Mouse (Mus musculus): ENCODE measurements at regions not wholly inside any gene's neighbourhood (a gene's known extent, or its start where the extent isn't known, plus 50 kb on each side); places are given as distances from the start of the nearest gene placed in this dataset.
"Not testable (repeated sequence)": the region's sequence is repeated elsewhere in the genome, so short reads cannot be mapped to it uniquely, and the experiment has no call there.

DNA sequence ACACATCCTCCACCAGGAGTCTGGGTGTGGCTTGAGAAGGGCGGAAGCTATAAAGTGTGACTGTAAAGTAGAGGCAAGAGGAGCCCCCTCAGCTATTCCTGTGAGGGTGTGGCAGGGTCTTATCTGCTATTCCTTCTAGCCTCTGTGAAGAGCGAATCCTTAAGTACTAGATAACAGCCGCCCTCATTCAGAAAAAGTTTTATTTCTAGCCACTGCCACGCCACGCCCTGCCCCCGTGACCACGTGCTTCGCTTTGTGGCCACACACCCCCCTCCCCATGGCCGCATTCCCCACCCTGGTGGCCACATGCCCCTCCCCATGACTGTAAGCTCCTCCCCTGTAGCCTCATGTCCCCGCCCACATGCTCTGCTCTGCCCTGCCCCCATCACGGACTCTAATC is 218.9 kb upstream of the A430005L14Rik start:
- no peak for DNase-seq

- no peak for DNase-seq
Measured at GRCm38 (mm10) chr4:153742241-153742640, 214.8 kb upstream of the A430005L14Rik start.

DNA sequence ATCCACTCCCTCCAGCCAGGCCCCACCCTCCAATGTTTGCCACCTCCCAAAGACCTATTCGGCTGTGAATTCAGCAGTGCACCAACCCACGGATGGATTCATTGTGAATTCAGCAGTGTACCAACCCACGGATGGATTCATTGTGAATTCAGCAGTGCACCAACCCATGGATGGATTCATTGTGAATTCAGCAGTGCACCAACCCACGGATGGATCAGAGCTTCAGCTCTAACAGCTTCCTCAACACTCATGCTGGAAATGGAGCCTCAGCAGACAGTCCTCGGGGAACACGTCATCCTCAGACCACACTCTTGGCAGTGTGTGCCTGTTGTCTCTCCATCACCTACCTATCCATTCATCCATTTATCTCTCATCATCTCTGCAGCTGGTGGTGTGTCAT is 204.2 kb upstream of the A430005L14Rik start:
- no peak for DNase-seq

- no peak for DNase-seq
Measured at GRCm38 (mm10) chr4:153758323-153758722, 198.7 kb upstream of the A430005L14Rik start.

- peak; percentile 32 to 49 for DNase-seq
Measured at GRCm38 (mm10) chr4:153758781-153759180, 198.3 kb upstream of the A430005L14Rik start.

GRCm38 (mm10) chr4:153760934-153761333 is 196.1 kb upstream of the A430005L14Rik start:
- DNase-seq = peak in 1 of 2 experiments; percentile 31

DNA sequence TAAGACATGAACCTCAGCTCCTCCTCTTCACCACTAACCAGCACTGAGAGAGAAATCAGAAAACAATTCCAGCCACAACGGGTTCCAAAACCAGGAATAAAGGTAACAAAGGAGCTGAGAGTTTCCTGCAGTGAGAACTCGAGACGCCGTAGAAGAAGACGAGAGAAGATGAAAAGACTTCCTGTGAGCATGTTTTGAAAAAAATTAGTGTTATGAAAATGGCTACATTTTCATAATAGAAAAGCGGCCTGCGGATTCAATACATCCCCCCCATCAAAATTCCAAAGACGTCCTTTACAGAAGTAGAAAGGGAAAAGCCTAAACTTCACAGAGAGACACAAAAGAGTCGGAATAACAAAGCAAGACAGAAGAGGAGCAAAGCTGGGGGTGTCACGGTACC is 193.6 kb upstream of the A430005L14Rik start:
- no peak for DNase-seq

DNA sequence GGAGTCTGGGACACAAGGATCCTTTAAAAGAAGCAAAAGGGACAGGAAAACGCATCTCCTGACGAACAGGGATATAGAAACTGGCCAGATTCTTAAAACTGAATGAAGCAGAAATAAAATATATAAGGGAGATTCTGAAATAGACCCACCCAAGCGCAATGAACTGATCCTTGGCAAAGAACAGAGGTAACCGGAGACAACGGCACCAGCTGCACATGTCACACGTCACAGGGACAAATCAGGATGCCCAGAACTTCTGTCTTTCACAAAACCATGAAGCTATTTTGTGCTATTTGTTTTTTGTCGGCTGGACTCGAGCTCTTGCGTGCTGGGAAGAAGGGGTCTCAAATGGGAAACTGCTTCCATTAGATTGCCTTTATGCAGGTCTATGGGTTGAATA is 189.3 kb upstream of the A430005L14Rik start:
- no peak for DNase-seq

GRCm38 (mm10) chr4:153768350-153768749 is 188.7 kb upstream of the A430005L14Rik start:
- DNase-seq = no peak

- DNase-seq = no peak
Measured at GRCm38 (mm10) chr4:153770675-153771074, 186.4 kb upstream of the A430005L14Rik start.

- DNase-seq = peak in 1 of 2 experiments; percentile 25
Measured at GRCm38 (mm10) chr4:153780501-153780900, 176.5 kb upstream of the A430005L14Rik start.

GRCm38 (mm10) chr4:153781271-153781670 is 175.8 kb upstream of the A430005L14Rik start:
- peak; percentile 86 to 89 for DNase-seq

DNA sequence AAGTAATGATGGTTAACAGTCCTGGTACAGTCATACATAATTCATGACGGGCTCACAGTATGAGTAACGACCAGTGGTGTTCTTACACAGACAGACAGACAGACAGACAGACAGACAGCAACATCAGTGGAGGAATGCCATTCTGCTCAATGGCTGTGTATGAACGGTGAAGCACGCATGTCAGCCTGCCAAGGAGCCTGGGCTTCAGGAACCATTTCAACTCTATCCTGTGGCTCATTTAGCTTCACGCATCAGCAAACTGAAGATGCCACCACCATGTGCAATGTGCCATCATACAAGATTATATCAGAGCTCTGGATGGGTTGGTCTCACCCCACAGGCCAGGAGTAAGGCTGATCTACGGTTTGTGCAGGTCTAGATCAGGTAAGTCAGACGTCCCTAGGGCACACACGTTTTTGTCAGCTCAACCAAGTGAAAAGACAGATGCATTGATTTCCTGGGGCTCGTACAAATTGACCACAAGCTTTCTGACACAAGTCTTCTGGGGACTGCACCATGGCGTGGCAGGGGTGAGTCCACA is 175.0 kb upstream of the A430005L14Rik start:
- DNase-seq = peak; percentile 66 to 71

GRCm38 (mm10) chr4:153784401-153784800 is 172.6 kb upstream of the A430005L14Rik start:
- peak; percentile 65 to 72 for DNase-seq

DNA sequence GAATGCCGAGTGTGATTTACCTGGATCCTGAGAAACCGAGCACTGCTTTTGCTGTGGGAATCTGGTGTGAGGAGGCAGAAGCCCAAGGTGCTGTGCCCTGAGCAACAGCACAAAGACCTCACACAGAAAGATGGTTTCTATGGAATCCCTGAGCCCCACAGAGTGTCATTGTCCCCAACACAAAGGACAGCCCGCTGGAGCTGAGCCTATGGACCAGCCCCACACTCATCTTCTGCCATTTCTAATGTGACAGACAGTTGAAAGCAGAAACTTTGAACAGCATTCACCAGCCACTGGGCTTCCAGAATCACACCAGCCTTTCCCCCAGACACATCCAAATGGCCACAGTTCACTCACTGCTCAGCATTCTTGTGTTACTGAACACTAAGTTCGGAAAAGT is 171.5 kb upstream of the A430005L14Rik start:
- DNase-seq = no peak

GRCm38 (mm10) chr4:153792307-153792706 is 164.7 kb upstream of the A430005L14Rik start:
- no peak for DNase-seq

DNA sequence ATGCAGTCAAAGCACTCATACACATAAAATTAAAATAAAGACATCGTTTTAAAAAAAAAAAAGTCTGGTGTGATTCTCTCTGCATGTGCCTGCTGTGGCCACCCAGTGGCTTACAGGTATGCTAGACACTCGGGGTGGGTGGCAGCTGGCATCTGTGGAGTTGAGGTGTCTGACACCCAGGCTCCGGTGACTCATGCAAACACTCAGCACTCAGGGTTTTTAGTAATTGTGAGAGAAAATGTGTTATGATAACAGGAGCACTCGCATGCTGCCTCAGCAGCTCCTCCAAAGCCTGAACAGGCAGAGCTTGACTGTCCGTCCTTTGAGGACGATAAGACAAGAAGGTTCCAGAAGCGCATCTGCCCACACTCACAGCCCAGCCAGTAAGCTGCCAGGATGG is 159.0 kb upstream of the A430005L14Rik start:
- DNase-seq = no peak

GRCm38 (mm10) chr4:153805727-153806126 is 151.3 kb upstream of the A430005L14Rik start:
- DNase-seq = no peak

DNA sequence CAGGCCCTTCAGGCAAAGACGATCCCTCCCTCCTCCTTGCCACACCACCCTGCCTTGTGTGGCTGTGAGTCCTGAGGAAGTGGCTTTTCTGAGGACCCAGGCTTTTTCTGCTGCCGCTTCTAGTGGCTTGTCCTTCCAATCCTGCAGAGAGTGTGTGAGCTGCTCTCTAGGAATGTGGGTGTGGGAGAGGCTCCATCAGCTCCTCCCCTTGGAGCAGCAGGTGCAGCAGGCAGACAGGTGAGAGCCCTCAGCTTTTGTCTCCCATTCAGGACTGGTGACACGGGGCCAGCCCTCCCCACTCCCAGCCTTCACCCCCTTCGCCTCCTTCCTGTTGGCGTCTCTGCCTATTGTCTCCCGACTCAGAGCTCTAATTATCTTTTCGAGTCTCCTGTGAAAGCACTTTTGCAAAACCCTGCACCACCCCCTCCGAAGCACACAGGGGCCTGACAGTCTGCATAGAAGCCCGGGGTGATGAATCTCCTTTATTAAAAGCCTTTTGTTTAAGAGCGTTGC is 150.8 kb upstream of the A430005L14Rik start:
- no peak for DNase-seq

DNA sequence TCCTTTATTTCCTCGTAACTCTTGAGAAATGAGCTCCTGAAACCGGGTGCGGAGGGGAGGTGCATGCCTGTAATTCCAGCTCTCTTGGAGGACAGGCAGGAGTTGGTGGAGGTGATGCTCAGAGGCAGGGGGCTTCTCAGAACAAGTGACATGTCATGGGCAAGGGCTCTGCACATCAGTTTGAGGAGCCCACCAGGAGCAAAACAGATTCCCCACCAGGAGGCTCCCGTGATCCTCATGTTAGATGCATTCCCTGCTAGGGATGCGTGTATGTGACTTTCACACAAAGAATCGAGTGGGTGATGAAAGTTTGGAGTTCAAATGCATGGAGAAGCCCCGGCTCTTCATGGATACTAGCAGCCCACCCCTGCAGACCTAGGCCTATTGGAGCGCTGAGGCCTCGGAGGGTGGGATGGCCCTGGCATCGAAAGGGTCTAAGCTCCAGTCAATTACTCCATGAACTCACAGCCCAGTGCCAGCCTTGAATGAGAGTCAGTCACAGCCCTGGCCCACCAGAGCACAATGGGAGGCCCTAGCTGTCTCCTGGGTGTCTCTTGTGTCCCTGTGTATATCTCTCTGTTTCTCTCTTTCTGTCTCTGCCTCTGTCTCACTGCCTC is 150.1 kb upstream of the A430005L14Rik start:
- DNase-seq = peak in 1 of 2 experiments; percentile 42

DNA sequence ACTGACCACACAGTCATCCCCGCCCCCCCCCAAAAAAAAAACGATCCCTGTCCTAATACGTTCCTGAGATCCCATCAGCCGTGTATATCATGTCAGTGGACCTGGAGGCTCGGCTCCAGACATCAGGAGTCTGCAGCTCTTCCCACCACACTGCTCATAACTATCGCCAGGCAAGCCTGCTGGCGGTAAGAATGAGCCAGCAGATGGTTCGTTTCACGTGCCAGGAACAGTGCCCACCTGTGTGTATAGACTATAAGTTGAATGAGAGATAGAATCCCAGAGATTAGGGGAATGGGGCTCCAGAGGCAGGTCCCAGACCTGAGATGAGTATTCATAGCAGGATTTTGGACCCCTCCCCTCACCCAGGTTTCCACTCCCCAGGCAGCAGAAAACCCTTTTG is 144.2 kb upstream of the A430005L14Rik start:
- peak; percentile 76 to 78 for DNase-seq

DNA sequence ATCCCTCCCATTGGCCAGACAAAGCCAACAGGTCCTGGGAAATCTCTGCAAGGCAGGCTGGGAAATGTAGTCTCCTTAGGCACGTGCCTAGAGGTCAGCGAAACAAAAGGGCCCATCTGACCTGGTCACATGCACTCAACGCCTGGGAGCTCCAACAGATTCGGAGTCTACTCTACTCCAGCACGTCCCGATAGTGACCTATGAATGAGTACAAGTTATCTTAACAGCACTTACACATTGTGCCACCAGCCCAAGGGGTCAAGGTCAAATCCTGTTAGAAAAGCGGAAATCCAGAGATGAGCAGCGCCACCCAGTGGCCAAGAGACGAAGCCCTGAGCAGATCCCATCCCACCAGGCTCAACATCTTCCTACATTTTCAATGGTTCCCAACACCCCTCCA is 129.1 kb upstream of the A430005L14Rik start:
- DNase-seq = peak; percentile 46 to 61

DNA sequence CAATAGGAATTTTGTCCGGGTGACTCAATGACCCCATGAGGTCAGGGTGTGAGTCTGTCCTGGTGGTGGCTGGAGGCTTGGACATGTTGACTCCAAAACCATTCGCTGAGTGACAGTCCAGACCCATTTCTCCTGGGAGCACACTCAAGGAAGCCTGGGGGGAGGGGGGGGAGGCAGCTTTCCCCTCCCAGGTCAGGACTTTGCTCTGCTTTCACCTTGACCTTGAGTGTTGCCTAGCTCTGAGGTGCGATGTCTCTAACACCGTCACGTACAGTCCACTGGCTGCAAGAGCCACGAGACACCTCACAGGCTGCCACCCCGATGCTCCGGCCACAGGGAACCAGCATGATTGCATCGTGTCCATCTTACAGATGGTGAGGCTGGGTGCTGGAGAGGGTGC is 127.3 kb upstream of the A430005L14Rik start:
- DNase-seq = no peak

DNA sequence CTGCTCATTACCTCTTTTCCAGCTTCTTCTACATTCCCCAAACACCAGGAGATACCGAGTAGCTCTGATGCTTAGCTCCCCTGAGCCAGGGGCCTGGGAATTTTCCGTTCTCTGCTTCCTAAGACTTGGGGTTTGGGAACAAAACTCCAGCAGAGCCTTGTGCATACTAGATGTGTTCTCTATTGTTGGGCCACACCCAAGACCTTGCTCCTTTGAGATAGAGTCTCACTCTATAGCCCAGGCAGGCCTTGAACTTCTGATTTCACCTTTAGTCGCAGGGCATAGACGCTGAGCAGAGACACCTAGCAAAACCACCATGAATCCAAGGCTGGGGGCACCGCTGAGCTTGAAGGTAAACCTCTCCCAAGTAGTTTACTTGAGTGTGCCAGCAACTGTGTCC is 126.5 kb upstream of the A430005L14Rik start:
- no peak for DNase-seq

- DNase-seq = not testable (repeated sequence)
Measured at GRCm38 (mm10) chr4:153831251-153831650, 125.8 kb upstream of the A430005L14Rik start.
